23 mouse cellular contexts compared by ENCODE assay signal in genomic region chr16:10675612-10676011, GRCm38 (mm10).
DNase-seq lines count a peak whose midpoint lies in the region; ATAC-seq lines count a peak whose summit lies in the region.
"Had no signal": no experiment of that assay in that cellular context is flagged by ENCODE, and none has a peak within 500 bp of the region (broad histone marks: within the 10 kb centered on the region; RNA-seq: fewer than 3 reads in every experiment).

No protein-coding gene starts in this region.

- WGBS in intestine, embryonic 14.5 days = 69% methylated on average over 1 of the region's 1 CpGs
- WGBS in liver, embryonic 15.5 days (ENCODE audit: insufficient replicate concordance) = 60% methylated on average over 1 of the region's 1 CpGs

- H3K4me1 ChIP-seq in intestine, embryonic 14.5 days (replicated peaks; ENCODE audit: control insufficient read depth, insufficient read depth, low read length) = no peaks in the 10 kb centered on the region
- H3K4me1 ChIP-seq in liver, embryonic 15.5 days (replicated peaks) = peaks cover 36% of the 10 kb centered on the region
- H3K4me1 ChIP-seq: embryonic facial prominence, embryonic 12.5 days; hindbrain, embryonic 12.5 days; limb, embryonic 15.5 days had no signal

- peak; percentile 19 for DNase-seq in kidney, postnatal 14 days
- no peak for DNase-seq in kidney, postnatal 4 days
- DNase-seq in intestine, embryonic 14.5 days (ENCODE audit: low spot score) = no peak
- peak; percentile 78 for DNase-seq in yolk sac, embryonic 10.5 days (ENCODE audit: low spot score)
- DNase-seq in spleen, adult 18-20 months = no peak
- DNase-seq: adrenal gland, postnatal 10 days; B cell, adult 2 months; cerebellum, adult 18-20 months; cerebellum, postnatal 14 days; forebrain, postnatal 0 days; gastrocnemius, postnatal 25 days; heart, adult 2 months; heart, postnatal 14 days; layer of hippocampus, adult 9-11 months; left cerebral cortex, postnatal 4 days had no signal

- H3K9ac ChIP-seq in intestine, embryonic 14.5 days (ENCODE audit: low read length) = no peak overlapping the region
- H3K9ac ChIP-seq in liver, embryonic 15.5 days = no peak overlapping the region
- H3K9ac ChIP-seq: embryonic facial prominence, embryonic 12.5 days; forebrain, postnatal 0 days; heart, embryonic 13.5 days; hindbrain, embryonic 12.5 days; limb, embryonic 15.5 days had no signal

- H3K4me2 ChIP-seq in intestine, embryonic 14.5 days (ENCODE audit: low read length) = no peak overlapping the region
- no peak overlapping the region for H3K4me2 ChIP-seq in liver, embryonic 15.5 days
- H3K4me2 ChIP-seq: embryonic facial prominence, embryonic 12.5 days; heart, embryonic 13.5 days; hindbrain, embryonic 12.5 days; limb, embryonic 15.5 days; midbrain, embryonic 11.5 days had no signal

- no peaks in the 10 kb centered on the region for H3K27me3 ChIP-seq in intestine, embryonic 14.5 days (replicated peaks; ENCODE audit: control insufficient read depth, insufficient read depth, low read length)
- H3K27me3 ChIP-seq in liver, embryonic 15.5 days = no peaks in the 10 kb centered on the region
- H3K27me3 ChIP-seq: embryonic facial prominence, embryonic 12.5 days; heart, embryonic 13.5 days; hindbrain, embryonic 12.5 days; limb, embryonic 15.5 days had no signal

- peak; percentile 76 for ATAC-seq in intestine, embryonic 14.5 days (replicated peaks; ENCODE audit: low FRiP score, low TSS enrichment, low read depth)
- no peak for ATAC-seq in liver, embryonic 15.5 days (ENCODE audit: insufficient read depth)
- no peak for ATAC-seq in frontal cortex, adult (ENCODE audit: low TSS enrichment)
- ATAC-seq: forebrain, postnatal 0 days; lung, postnatal 0 days had no signal

- no peak overlapping the region for H3K4me3 ChIP-seq in intestine, embryonic 14.5 days (ENCODE audit: low read depth, low read length)
- H3K4me3 ChIP-seq in liver, embryonic 15.5 days (replicated peaks) = no peak overlapping the region
- H3K4me3 ChIP-seq: embryonic facial prominence, embryonic 12.5 days; heart, adult 2 months; heart, embryonic 13.5 days; hindbrain, embryonic 12.5 days; limb, embryonic 15.5 days had no signal

- H3K27ac ChIP-seq in intestine, embryonic 14.5 days (ENCODE audit: low read depth) = no peak overlapping the region
- peak overlapping the region; percentile 41; the same call in 1 of the 2 replicates for H3K27ac ChIP-seq in liver, embryonic 15.5 days (replicated peaks)
- H3K27ac ChIP-seq: embryonic facial prominence, embryonic 12.5 days; heart, adult 2 months; heart, embryonic 13.5 days; hindbrain, embryonic 12.5 days; limb, embryonic 15.5 days had no signal

- no peaks in the 10 kb centered on the region for H3K9me3 ChIP-seq in intestine, embryonic 14.5 days (ENCODE audit: control insufficient read depth, low read length)
- H3K9me3 ChIP-seq in liver, embryonic 15.5 days (replicated peaks) = no peaks in the 10 kb centered on the region
- H3K9me3 ChIP-seq: embryonic facial prominence, embryonic 12.5 days; heart, embryonic 13.5 days; hindbrain, embryonic 12.5 days; limb, embryonic 15.5 days had no signal

- no peaks in the 10 kb centered on the region for H3K36me3 ChIP-seq in intestine, embryonic 14.5 days (ENCODE audit: control insufficient read depth, insufficient read depth, low read length)
- no peaks in the 10 kb centered on the region for H3K36me3 ChIP-seq in liver, embryonic 15.5 days (replicated peaks)
- H3K36me3 ChIP-seq: embryonic facial prominence, embryonic 12.5 days; heart, embryonic 13.5 days; hindbrain, embryonic 12.5 days; limb, embryonic 15.5 days had no signal

Comparison
In these comparisons a context has a peak if more than half of its experiments do, and no peak if none do; other contexts are left out.
1. DNase-seq: peak in kidney, postnatal 14 days (single experiment) and yolk sac, embryonic 10.5 days (single experiment); none in kidney, postnatal 4 days (0 of 2), intestine, embryonic 14.5 days (single experiment) and spleen, adult 18-20 months (0 of 2).